Mouse (Mus musculus): ENCODE measurements around the gene Pgbd5. TPM values are rescaled to one million over a fixed set of nuclear protein-coding genes. Genes with fewer than 3 reads are reported as not detected.
"Not testable (repeated sequence)": the region's sequence is repeated elsewhere in the genome, so short reads cannot be mapped to it uniquely, and the experiment has no call there.

Pgbd5 gene
- polyA plus RNA-seq, 1 experiment = not detected

DNA sequence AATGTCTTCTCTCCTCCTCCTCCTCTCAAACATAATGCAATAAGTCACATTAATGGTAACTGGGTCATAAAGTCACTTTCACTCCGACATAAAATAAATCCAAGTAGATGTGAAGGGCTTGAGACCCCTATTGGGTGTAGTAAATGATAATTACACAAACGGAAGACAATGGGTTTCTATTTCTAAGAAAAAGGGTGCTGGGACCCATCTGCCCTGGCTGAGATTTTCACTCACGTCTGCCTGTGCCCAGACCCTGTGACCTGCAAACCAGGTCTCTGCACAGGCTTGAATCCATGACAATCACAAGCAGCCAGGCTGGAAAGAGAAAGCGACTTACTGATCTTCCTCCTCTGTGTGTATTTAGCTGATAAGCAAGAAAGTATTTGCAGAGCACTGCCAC lies 4.3 kb downstream of the Pgbd5 start:
- no peak for TF ChIP-seq CTCF (IDR thresholded peaks at IDR 0.05; ENCODE audit: insufficient read depth, low read depth, low read length)
- WGBS = 31% methylated on average over 4 of the region's 4 CpGs
- Histone ChIP-seq H3K4me3 (ENCODE audit: insufficient read depth, low read depth, low read length) (no peak overlapping the region), H3K4me1 (ENCODE audit: control insufficient read depth, insufficient read depth, low read length) (peaks cover 17% of the 10 kb centered on the region; the same call in 1 of the 2 replicates), H3K27ac (ENCODE audit: insufficient read depth, low read depth, low read length) (0 out of 2 replicates have a peak overlapping the region, but pooled peaks have one; percentile 58)

GRCm38 (mm10) chr8:124434126-124434790 lies 5.2 kb downstream of the Pgbd5 start:
- no peak for TF ChIP-seq CTCF (IDR thresholded peaks at IDR 0.05; ENCODE audit: insufficient read depth, low read depth, low read length)
- TF ChIP-seq POLR2A (IDR thresholded peaks at IDR 0.05; ENCODE audit: insufficient read depth, low read depth, low read length) = peak; percentile 48; the same call in 1 of the 2 replicates
- Histone ChIP-seq H3K4me1 (ENCODE audit: control insufficient read depth, insufficient read depth, low read length) (peaks cover 19% of the 10 kb centered on the region), H3K4me3 (ENCODE audit: insufficient read depth, low read depth, low read length) (peak overlapping the region; percentile 75), H3K27ac (ENCODE audit: insufficient read depth, low read depth, low read length) (peak overlapping the region; percentile 58; the same call in 1 of the 2 replicates)
- WGBS = 15% methylated on average over 98 of the region's 101 CpGs

GRCm38 (mm10) chr8:124433451-124434125 lies 5.9 kb downstream of the Pgbd5 start:
- no peak for TF ChIP-seq CTCF (IDR thresholded peaks at IDR 0.05; ENCODE audit: insufficient read depth, low read depth, low read length)
- TF ChIP-seq POLR2A (IDR thresholded peaks at IDR 0.05; ENCODE audit: insufficient read depth, low read depth, low read length) = no peak
- peaks cover 20% of the 10 kb centered on the region for H3K4me1 ChIP-seq (ENCODE audit: control insufficient read depth, insufficient read depth, low read length)
- WGBS = under 1% methylated on average over 56 of the region's 56 CpGs
- H3K4me3 ChIP-seq (ENCODE audit: insufficient read depth, low read depth, low read length) = peak overlapping the region; percentile 75
- H3K27ac ChIP-seq (ENCODE audit: insufficient read depth, low read depth, low read length) = peak overlapping the region; percentile 77

- Histone ChIP-seq H3K4me3 (ENCODE audit: insufficient read depth, low read depth, low read length) (peak overlapping the region; percentile 47), H3K27ac (ENCODE audit: insufficient read depth, low read depth, low read length) (0 out of 2 replicates have a peak overlapping the region, but pooled peaks have one; percentile 30), H3K4me1 (ENCODE audit: control insufficient read depth, insufficient read depth, low read length) (peaks cover 24% of the 10 kb centered on the region)
- TF ChIP-seq POLR2A (IDR thresholded peaks at IDR 0.05; ENCODE audit: insufficient read depth, low read depth, low read length) (no peak), CTCF (IDR thresholded peaks at IDR 0.05; ENCODE audit: insufficient read depth, low read depth, low read length) (no peak)
- 33% methylated on average over 6 of the region's 6 CpGs for WGBS
Measured at GRCm38 (mm10) chr8:124430881-124431280, 8.6 kb downstream of the Pgbd5 start.

DNA sequence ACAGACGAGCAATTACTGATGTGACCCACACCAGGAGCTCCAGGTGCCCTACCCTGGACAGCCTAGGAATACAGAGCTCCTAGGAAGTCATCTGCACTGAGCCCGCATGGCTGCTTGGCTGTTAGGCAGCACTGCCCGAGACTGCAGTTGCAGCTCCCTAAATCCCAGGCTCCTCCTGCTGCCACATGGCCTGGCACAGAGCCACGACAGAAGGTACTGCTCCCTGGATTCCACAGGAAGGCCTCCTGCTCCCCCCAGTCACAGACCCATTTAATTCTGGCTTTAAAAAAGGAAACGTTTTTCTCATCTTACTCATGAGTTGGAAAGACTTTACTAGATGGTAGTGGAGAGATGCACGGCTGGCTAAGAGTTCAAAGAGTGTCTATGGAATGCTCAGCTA lies 10.0 kb downstream of the Pgbd5 start:
- Histone ChIP-seq H3K27ac (ENCODE audit: insufficient read depth, low read depth, low read length) (no peak overlapping the region), H3K4me1 (ENCODE audit: control insufficient read depth, insufficient read depth, low read length) (peaks cover 26% of the 10 kb centered on the region), H3K4me3 (ENCODE audit: insufficient read depth, low read depth, low read length) (no peak overlapping the region)
- TF ChIP-seq CTCF (IDR thresholded peaks at IDR 0.05; ENCODE audit: insufficient read depth, low read depth, low read length) = no peak
- no peak for TF ChIP-seq POLR2A (IDR thresholded peaks at IDR 0.05; ENCODE audit: insufficient read depth, low read depth, low read length)
- WGBS = 30% methylated on average over 6 of the region's 6 CpGs

DNA sequence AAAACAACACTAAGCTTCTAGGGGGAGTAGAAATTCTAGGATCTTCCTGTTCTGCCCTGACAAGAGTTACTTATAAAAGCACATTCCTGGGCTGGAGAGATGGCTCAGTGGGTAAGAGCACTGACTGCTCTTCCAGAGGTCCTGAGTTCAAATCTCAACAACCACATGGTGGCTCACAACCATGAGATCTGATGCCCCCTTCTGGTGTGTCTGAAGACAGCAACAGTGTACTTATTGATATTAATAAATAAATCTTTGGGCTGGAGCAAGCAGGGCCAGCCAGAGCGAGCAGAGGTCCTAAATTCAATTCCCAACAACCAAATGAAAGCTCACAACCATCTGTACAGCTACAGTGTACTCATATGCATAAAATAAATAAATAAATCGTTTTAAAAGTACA lies 10.7 kb downstream of the Pgbd5 start:
- peaks cover 26% of the 10 kb centered on the region for H3K4me1 ChIP-seq (ENCODE audit: control insufficient read depth, insufficient read depth, low read length)
- H3K27ac ChIP-seq (ENCODE audit: insufficient read depth, low read depth, low read length); H3K4me3 ChIP-seq (ENCODE audit: insufficient read depth, low read depth, low read length): not testable (repeated sequence)
- WGBS = 48% methylated on average over 2 of the region's 2 CpGs

DNA sequence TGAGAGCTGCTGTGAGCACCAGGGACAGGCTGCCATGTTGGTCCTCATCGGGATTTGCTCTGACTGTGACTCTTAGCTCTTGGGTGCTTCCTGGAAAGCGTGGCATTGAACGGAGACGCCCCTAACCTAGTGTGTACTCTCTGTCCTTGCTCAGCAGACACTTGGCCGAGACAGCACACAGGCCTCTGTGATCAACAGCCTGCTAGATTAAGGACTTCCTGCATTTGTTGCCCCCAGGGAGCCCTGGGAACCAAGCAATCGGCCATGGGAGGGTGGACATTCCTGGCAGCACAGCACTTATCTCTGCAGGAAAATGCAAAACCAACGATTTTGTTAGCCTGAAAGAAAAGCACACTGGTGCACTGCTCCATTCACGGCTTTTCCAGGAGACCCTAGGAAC lies 18.0 kb downstream of the Pgbd5 start:
- no peak for TF ChIP-seq POLR2A (IDR thresholded peaks at IDR 0.05; ENCODE audit: insufficient read depth, low read depth, low read length)
- TF ChIP-seq CTCF (IDR thresholded peaks at IDR 0.05; ENCODE audit: insufficient read depth, low read depth, low read length) = no peak
- 49% methylated on average over 8 of the region's 8 CpGs for WGBS
- no peak overlapping the region for H3K27ac ChIP-seq (ENCODE audit: insufficient read depth, low read depth, low read length)

DNA sequence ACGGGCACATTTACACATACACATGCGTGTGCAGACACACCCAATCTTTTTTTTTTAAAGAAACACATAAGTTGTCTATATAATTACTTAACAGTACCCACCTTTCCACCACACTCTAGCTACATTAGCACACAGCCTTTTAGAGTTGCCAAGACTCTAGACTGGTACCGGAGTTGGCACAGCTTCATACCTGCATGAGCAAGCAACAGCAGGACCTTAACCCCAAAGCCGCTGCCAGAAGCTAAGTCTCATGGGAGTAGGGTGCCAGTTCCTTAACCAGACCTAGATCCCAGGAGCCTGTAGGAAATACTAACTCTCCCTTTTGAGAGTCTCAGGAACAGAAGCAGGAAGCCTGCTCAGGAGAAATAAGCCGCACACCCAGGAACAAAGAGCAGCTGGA lies 20.5 kb downstream of the Pgbd5 start:
- peaks cover 51% of the 10 kb centered on the region for H3K4me1 ChIP-seq (ENCODE audit: control insufficient read depth, insufficient read depth, low read length)
- 91% methylated on average over 5 of the region's 5 CpGs for WGBS
- no peak overlapping the region for H3K27ac ChIP-seq (ENCODE audit: insufficient read depth, low read depth, low read length)

More for the DNA sequence above, 18.0 kb downstream of the Pgbd5 start:
- Histone ChIP-seq H3K4me1 (ENCODE audit: control insufficient read depth, insufficient read depth, low read length) (peaks cover 46% of the 10 kb centered on the region), H3K4me3 (ENCODE audit: insufficient read depth, low read depth, low read length) (no peak overlapping the region)

GRCm38 (mm10) chr8:124418185-124418584 lies 21.3 kb downstream of the Pgbd5 start:
- TF ChIP-seq POLR2A (IDR thresholded peaks at IDR 0.05; ENCODE audit: insufficient read depth, low read depth, low read length) = no peak
- no peak for TF ChIP-seq CTCF (IDR thresholded peaks at IDR 0.05; ENCODE audit: insufficient read depth, low read depth, low read length)
- peaks cover 55% of the 10 kb centered on the region for H3K4me1 ChIP-seq (ENCODE audit: control insufficient read depth, insufficient read depth, low read length)
- no peak overlapping the region for H3K27ac ChIP-seq (ENCODE audit: insufficient read depth, low read depth, low read length)
- WGBS = 66% methylated on average over 6 of the region's 6 CpGs
- no peak overlapping the region for H3K4me3 ChIP-seq (ENCODE audit: insufficient read depth, low read depth, low read length)

More for the DNA sequence above, 20.5 kb downstream of the Pgbd5 start:
- TF ChIP-seq CTCF (IDR thresholded peaks at IDR 0.05; ENCODE audit: insufficient read depth, low read depth, low read length) (no peak), POLR2A (IDR thresholded peaks at IDR 0.05; ENCODE audit: insufficient read depth, low read depth, low read length) (no peak)
- no peak overlapping the region for H3K4me3 ChIP-seq (ENCODE audit: insufficient read depth, low read depth, low read length)

Measured in olfactory bulb, adult 2 months (tissue).